Mouse (Mus musculus): Measurements from ENCODE around the gene Stac2. TPM values are rescaled to one million over a fixed set of nuclear protein-coding genes. Genes with fewer than 3 reads are reported as not detected.

Stac2 gene
- total RNA-seq, 2 experiments from 2014 or later = 0.13 TPM; not detected in 1

- DNase-seq = no peak
Observed at GRCm38 (mm10) chr11:98021565-98022252, 31.6 kb downstream of the Stac2 start.

GRCm38 (mm10) chr11:98021118-98021517, 32.1 kb downstream of the Stac2 start:
- no peak for DNase-seq

GRCm38 (mm10) chr11:98020710-98021109, 32.6 kb downstream of the Stac2 start:
- no peak for DNase-seq

- DNase-seq = no peak
Observed at GRCm38 (mm10) chr11:98019883-98020610, 33.2 kb downstream of the Stac2 start.

- DNase-seq = peak; percentile 61
Observed at GRCm38 (mm10) chr11:98018858-98019641, 34.2 kb downstream of the Stac2 start.

- peak; percentile 69 for DNase-seq
Observed at GRCm38 (mm10) chr11:98018222-98018621, 35.0 kb downstream of the Stac2 start.

GRCm38 (mm10) chr11:98016824-98017223, 36.4 kb downstream of the Stac2 start:
- DNase-seq = peak; percentile 78

GRCm38 (mm10) chr11:98016177-98016576, 37.1 kb downstream of the Stac2 start:
- no peak for DNase-seq

- no peak for DNase-seq
Observed at GRCm38 (mm10) chr11:98012831-98013230, 40.4 kb downstream of the Stac2 start.

GRCm38 (mm10) chr11:98011716-98012115, 41.5 kb downstream of the Stac2 start:
- no peak for DNase-seq

- DNase-seq = no peak
Observed at GRCm38 (mm10) chr11:98008087-98008486, 45.2 kb downstream of the Stac2 start.

GRCm38 (mm10) chr11:98005686-98006085, 47.6 kb downstream of the Stac2 start:
- peak; percentile 77 for DNase-seq

GRCm38 (mm10) chr11:98005076-98005475, 48.2 kb downstream of the Stac2 start:
- DNase-seq = peak; percentile 48

GRCm38 (mm10) chr11:98004161-98004560, 49.1 kb downstream of the Stac2 start:
- DNase-seq = peak; percentile 6

GRCm38 (mm10) chr11:98003171-98003671, 50.0 kb downstream of the Stac2 start:
- DNase-seq = peak; percentile 26

- no peak for DNase-seq
Observed at GRCm38 (mm10) chr11:98002627-98003026, 50.6 kb downstream of the Stac2 start.

- no peak for DNase-seq
Observed at GRCm38 (mm10) chr11:98001986-98002385, 51.3 kb downstream of the Stac2 start.

GRCm38 (mm10) chr11:98001351-98001824, 51.9 kb downstream of the Stac2 start:
- no peak for DNase-seq

GRCm38 (mm10) chr11:98000378-98001140, 52.7 kb downstream of the Stac2 start:
- DNase-seq = no peak

GRCm38 (mm10) chr11:97999748-98000147, 53.5 kb downstream of the Stac2 start:
- no peak for DNase-seq

- no peak for DNase-seq
Observed at GRCm38 (mm10) chr11:97998898-97999608, 54.2 kb downstream of the Stac2 start.

Measured in gastrocnemius, postnatal 25 days (tissue).